Mouse (Mus musculus) right cerebral cortex, postnatal 4 days (tissue): Measurements from ENCODE around the gene Ankrd13b.

ENCODE experiments used
- DNase-seq: peaks from one replicate; pipeline ENCODE4 v3.0.0-alpha.2; 2022

The Ankrd13b gene

GRCm38 (mm10) chr11:77508068-77509021, 18.9 kb upstream of the Ankrd13b start:
- DNase-seq: peak; percentile 85

- no peak for DNase-seq
Measured at GRCm38 (mm10) chr11:77507426-77507825, 17.9 kb upstream of the Ankrd13b start.

GRCm38 (mm10) chr11:77506941-77507340, 17.5 kb upstream of the Ankrd13b start:
- DNase-seq: no peak

- DNase-seq: no peak
Measured at GRCm38 (mm10) chr11:77506273-77506672, 16.8 kb upstream of the Ankrd13b start.

GRCm38 (mm10) chr11:77505291-77505980, 16.0 kb upstream of the Ankrd13b start:
- DNase-seq: no peak

- DNase-seq: no peak
Measured at GRCm38 (mm10) chr11:77504377-77504776, 14.9 kb upstream of the Ankrd13b start.

GRCm38 (mm10) chr11:77503511-77503910, 14.0 kb upstream of the Ankrd13b start:
- no peak for DNase-seq

GRCm38 (mm10) chr11:77502481-77502880, 13.0 kb upstream of the Ankrd13b start:
- no peak for DNase-seq

- DNase-seq: no peak
Measured at GRCm38 (mm10) chr11:77501971-77502370, 12.5 kb upstream of the Ankrd13b start.

- peak; percentile 81 for DNase-seq
Measured at GRCm38 (mm10) chr11:77501392-77501791, 11.9 kb upstream of the Ankrd13b start.

- DNase-seq: no peak
Measured at GRCm38 (mm10) chr11:77500361-77501325, 11.2 kb upstream of the Ankrd13b start.

- DNase-seq: no peak
Measured at GRCm38 (mm10) chr11:77499354-77499753, 9.9 kb upstream of the Ankrd13b start.

GRCm38 (mm10) chr11:77498261-77499139, 9.0 kb upstream of the Ankrd13b start:
- no peak for DNase-seq

GRCm38 (mm10) chr11:77497851-77498250, 8.4 kb upstream of the Ankrd13b start:
- no peak for DNase-seq

GRCm38 (mm10) chr11:77497341-77497756, 7.9 kb upstream of the Ankrd13b start:
- DNase-seq: no peak

GRCm38 (mm10) chr11:77495507-77495906, 6.0 kb upstream of the Ankrd13b start:
- DNase-seq: no peak

GRCm38 (mm10) chr11:77494782-77495181, 5.3 kb upstream of the Ankrd13b start:
- DNase-seq: no peak

GRCm38 (mm10) chr11:77494344-77494676, 4.8 kb upstream of the Ankrd13b start:
- DNase-seq: no peak

- peak; percentile 54 for DNase-seq
Measured at GRCm38 (mm10) chr11:77493512-77494343, 4.2 kb upstream of the Ankrd13b start, which contains the start of gene Git1. Gene Git1 (plus strand): TSS chr11:77493562.

GRCm38 (mm10) chr11:77492911-77493332, 3.4 kb upstream of the Ankrd13b start:
- DNase-seq: peak; percentile 89
